Mouse (Mus musculus): ENCODE measurements around the gene Acox3.

Acox3 gene

GRCm38 (mm10) chr5:35653743-35654395, 71.0 kb downstream of the Acox3 start:
- no peak for DNase-seq

- DNase-seq, result no peak
These were observed 73.1 kb downstream of the Acox3 start for GRCm38 (mm10) chr5:35655753-35656485.

GRCm38 (mm10) chr5:35659503-35659902, 76.7 kb downstream of the Acox3 start:
- no peak for DNase-seq

- no peak for DNase-seq
These were observed 78.4 kb downstream of the Acox3 start for GRCm38 (mm10) chr5:35661210-35661609.

GRCm38 (mm10) chr5:35662021-35662545, 79.2 kb downstream of the Acox3 start:
- no peak for DNase-seq

Measured in cerebellum, adult 11-12 months (tissue).